Mouse (Mus musculus) midbrain, embryonic 14.5 days (tissue): ENCODE measurements around the gene Ttc23. TPM values are rescaled to one million over a fixed set of nuclear protein-coding genes. Genes with fewer than 3 reads are reported as not detected.
A peak's percentile ranks its signal among the peaks of the same experiment; 100 is the strongest.

Experiments
- ATAC-seq: fragments of 200-750 bp; cut with Nextera tagmentation; 2 replicates; pipeline ENCODE4 v1.8.0; 2017; ENCODE audit warnings: moderate number of reproducible peaks, moderate library complexity; ENCODE audit not compliant: low FRiP score, low TSS enrichment
- DNase-seq: peaks from one replicate; pipeline ENCODE4 v3.0.0-alpha.2; 2015
- H3K27ac ChIP-seq: fragments of 300-500 bp; sonication (generic); replicated peaks from 2 replicates; pipeline ENCODE4 v1.5.1; 2014; ENCODE audit warnings: mild to moderate bottlenecking, low read depth, low read length, moderate library complexity
- H3K27me3 ChIP-seq: fragments of 300-500 bp; sonication (generic); 2 replicates; pipeline ENCODE4 v1.6.1; 2014; ENCODE audit warnings: low read length, control low read depth, mixed read lengths; ENCODE audit not compliant: control insufficient read depth, insufficient read depth
- H3K36me3 ChIP-seq: fragments of 300-500 bp; sonication (generic); 2 replicates; pipeline ENCODE4 v1.6.1; 2014; ENCODE audit warnings: low read length, control low read depth; ENCODE audit not compliant: control insufficient read depth, insufficient read depth
- H3K4me1 ChIP-seq: fragments of 300-500 bp; sonication (generic); 2 replicates; pipeline ENCODE4 v1.6.1; 2014; ENCODE audit warnings: mild to moderate bottlenecking, antibody characterized with exemption, low read length, control low read depth; ENCODE audit not compliant: control insufficient read depth, insufficient read depth
- H3K4me2 ChIP-seq: fragments of 300-500 bp; sonication (generic); 2 replicates; pipeline ENCODE4 v1.6.1; 2014; ENCODE audit warnings: mild to moderate bottlenecking, low read length, moderate library complexity
- H3K4me3 ChIP-seq: fragments of 300-500 bp; sonication (generic); replicated peaks from 2 replicates; pipeline ENCODE4 v1.5.1; 2014; ENCODE audit warnings: low read depth, low read length
- H3K9ac ChIP-seq: fragments of 300-500 bp; sonication (generic); replicated peaks from 2 replicates; pipeline ENCODE4 v1.6.1; 2014; ENCODE audit warnings: mild to moderate bottlenecking, low read length, moderate library complexity
- H3K9me3 ChIP-seq: fragments of 300-500 bp; sonication (generic); 2 replicates; pipeline ENCODE4 v1.6.1; 2016; ENCODE audit warnings: low read length, control low read depth, mixed read lengths; ENCODE audit not compliant: control insufficient read depth
- WGBS: fragments of 180-500 bp; shearing (Covaris S2); extraction: QIAGEN DNeasy Blood & Tissue Kit; methylation state at CpG from one replicate; pipeline ENCODE4 v1.1.7; 2014; 5-methylcytosine and 5-hydroxymethylcytosine counted together
- polyA plus RNA-seq: library from polyadenylated mRNA; unstranded; fragments of >200 nt; fragmentation: Nextera tagmentation; extraction: Ambion mirVana; gene quantifications from 2 replicates; pipeline ENCODE4 v1.2.1, GENCODE M21; 2014

Gene Ttc23
- polyA plus RNA-seq, 1 experiment from 2014 or later, result 12.8 TPM

DNA sequence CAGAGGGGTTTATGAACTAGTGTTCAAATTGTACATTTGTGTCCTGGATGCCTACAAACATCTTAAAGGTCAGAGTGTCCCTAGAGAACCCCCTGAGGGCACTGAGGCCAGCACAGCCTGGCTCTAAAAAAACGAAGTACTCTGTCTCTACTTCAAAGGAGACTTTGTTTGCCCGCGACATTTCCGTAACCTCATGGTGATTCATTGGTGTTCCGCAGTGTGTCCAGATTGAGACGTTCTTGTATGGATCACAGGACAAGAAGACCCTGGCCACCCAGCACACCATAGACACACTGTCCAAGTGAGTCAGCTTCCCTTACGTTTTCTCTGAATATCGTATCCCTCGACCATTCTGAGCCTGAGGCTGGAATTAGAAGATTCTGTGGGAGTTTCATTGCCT lies 77.8 kb downstream of the Ttc23 start:
- no peaks in the 10 kb centered on the region for H3K27me3 ChIP-seq
- no peak overlapping the region for H3K27ac ChIP-seq
- no peak overlapping the region for H3K9ac ChIP-seq
- no peak overlapping the region for H3K4me2 ChIP-seq
- WGBS, result 62% methylated on average over 9 of the region's 9 CpGs
- no peaks in the 10 kb centered on the region for H3K36me3 ChIP-seq
- H3K4me3 ChIP-seq, result no peak overlapping the region
- no peak for DNase-seq
- no peaks in the 10 kb centered on the region for H3K9me3 ChIP-seq
- ATAC-seq, result no peak
- H3K4me1 ChIP-seq, result no peaks in the 10 kb centered on the region

DNA sequence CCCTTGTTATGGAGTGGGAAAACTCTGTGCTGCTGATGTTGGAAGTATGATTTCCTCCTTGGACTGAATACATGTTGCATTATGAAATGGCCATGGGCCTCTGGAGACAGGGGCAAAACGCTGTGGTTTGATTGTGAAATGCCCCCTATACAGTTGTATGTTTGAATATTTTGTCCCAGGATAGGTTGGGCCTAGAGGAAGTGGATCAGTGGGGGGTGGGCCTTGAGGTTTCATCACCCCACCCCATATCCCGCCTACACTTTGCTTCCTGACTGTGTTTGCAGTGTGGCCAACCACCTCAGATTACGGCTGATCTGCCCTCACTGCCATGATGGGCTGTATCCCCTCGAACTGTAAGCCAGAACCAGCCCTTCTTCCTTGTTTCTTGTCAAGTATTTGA lies 81.0 kb downstream of the Ttc23 start:
- Histone ChIP-seq H3K27me3 (no peaks in the 10 kb centered on the region), H3K9me3 (no peaks in the 10 kb centered on the region), H3K9ac (no peak overlapping the region), H3K36me3 (no peaks in the 10 kb centered on the region), H3K4me1 (no peaks in the 10 kb centered on the region), H3K4me2 (no peak overlapping the region), H3K4me3 (no peak overlapping the region), H3K27ac (no peak overlapping the region)
- DNase-seq, result no peak
- no peak for ATAC-seq
- WGBS, result 94% methylated on average over 4 of the region's 4 CpGs

DNA sequence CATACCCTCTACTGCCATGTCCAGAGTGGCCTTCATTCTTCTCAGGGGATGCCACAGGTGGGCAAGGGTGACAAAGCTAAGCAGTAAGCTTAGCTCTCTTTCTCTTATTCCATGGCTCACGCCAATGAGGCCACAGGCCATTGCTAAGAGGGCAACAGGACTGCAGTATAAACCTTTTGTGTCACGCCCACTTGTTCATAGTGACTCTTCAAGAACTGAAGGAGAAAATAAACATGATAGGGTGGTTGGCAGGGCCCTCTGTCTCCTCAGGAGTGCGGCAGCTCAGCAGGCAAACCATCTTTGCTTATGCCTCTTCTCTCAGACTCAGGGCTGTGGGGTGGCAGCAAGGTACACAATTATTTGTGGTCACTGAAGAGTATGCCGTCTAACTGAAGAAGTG lies 81.6 kb downstream of the Ttc23 start:
- Histone ChIP-seq H3K36me3 (no peaks in the 10 kb centered on the region), H3K4me1 (no peaks in the 10 kb centered on the region), H3K9ac (no peak overlapping the region), H3K27ac (no peak overlapping the region), H3K4me3 (no peak overlapping the region), H3K9me3 (no peaks in the 10 kb centered on the region), H3K4me2 (no peak overlapping the region), H3K27me3 (no peaks in the 10 kb centered on the region)
- ATAC-seq (no peak), DNase-seq (no peak)
- over 99% methylated on average over 4 of the region's 4 CpGs for WGBS

DNA sequence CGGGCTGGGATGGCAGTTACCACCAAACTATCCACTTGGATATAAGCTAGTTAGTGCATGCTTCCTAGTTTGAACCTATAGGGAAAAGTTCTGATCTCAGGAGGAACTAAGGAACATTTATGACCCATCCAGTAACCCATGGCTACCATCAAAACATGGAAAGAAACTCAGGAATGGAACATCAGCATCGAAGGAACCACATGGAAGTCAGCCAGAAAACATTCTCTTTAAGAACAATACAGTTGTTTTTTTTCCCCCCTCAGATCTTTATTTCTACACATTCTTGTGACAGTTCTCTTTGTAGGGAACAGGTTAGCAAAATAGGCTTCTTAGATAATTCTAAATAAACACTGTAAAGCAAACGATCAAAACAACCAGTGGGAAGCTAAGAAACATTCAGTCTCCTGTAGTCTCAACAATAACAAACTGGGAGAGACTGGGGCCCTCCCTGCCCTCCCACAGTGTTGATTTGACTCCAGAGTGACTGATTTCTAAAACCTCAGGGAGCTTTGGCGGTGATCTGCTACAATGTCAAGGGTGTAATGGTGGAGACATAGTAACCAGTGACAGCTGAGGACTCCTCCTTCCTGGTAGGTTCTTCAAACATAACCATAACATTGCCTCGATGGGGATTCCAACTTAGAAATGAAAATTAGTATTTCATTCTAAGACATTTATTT lies 83.4 kb downstream of the Ttc23 start:
- 78% methylated on average over 5 of the region's 5 CpGs for WGBS
- Histone ChIP-seq H3K27ac (no peak overlapping the region), H3K4me1 (no peaks in the 10 kb centered on the region), H3K27me3 (no peaks in the 10 kb centered on the region), H3K9ac (no peak overlapping the region), H3K4me2 (no peak overlapping the region), H3K9me3 (no peaks in the 10 kb centered on the region), H3K4me3 (no peak overlapping the region), H3K36me3 (no peaks in the 10 kb centered on the region)
- no peak for ATAC-seq
- peak; percentile 37 for DNase-seq

DNA sequence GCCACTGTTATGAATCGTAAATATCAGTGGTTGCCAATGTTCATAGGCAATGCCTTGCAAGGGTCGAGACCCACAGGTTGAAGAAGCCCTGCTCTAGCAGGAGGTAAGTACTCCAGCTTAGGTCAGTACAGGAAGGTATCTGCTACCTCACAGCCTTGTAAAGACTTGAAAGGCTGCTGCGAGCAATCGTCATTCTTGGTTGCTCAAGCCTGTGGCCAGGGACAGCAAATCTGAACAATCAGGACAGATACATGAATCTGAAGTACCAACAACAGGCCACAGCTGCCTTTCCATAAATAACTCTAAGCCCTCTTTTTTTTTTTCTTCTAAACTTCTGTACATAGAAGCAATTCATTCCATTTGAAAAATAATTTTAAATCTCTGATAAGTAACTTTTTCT lies 85.1 kb downstream of the Ttc23 start:
- H3K4me1 ChIP-seq, result no peaks in the 10 kb centered on the region
- H3K36me3 ChIP-seq, result no peaks in the 10 kb centered on the region
- WGBS, result 67% methylated on average over 4 of the region's 4 CpGs
- no peak overlapping the region for H3K4me2 ChIP-seq
- H3K27ac ChIP-seq, result no peak overlapping the region
- ATAC-seq (no peak), DNase-seq (no peak)
- no peaks in the 10 kb centered on the region for H3K9me3 ChIP-seq
- no peaks in the 10 kb centered on the region for H3K27me3 ChIP-seq
- H3K9ac ChIP-seq, result no peak overlapping the region
- H3K4me3 ChIP-seq, result no peak overlapping the region

DNA sequence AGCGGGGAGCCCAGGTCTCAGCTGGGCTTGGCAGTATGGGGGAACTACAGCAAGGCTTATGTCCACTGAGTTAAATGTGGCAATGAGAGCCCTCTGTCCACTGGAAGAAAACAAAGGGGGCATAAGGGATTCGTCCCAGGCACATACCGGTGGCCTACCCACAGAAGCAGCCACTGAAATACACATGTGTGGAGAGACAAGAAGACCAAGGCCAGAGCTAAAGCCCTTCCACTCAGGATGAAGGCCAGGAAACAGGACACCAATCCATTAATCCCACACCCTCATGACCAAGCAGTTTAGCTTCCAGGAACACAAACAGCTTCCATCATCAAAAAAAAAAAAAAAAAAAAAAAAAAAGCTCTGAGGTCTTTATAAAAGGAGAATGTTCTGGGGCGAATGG lies 93.2 kb downstream of the Ttc23 start:
- Histone ChIP-seq H3K36me3 (no peaks in the 10 kb centered on the region), H3K27me3 (no peaks in the 10 kb centered on the region), H3K4me2 (no peak overlapping the region), H3K4me1 (no peaks in the 10 kb centered on the region), H3K9me3 (no peaks in the 10 kb centered on the region), H3K4me3 (no peak overlapping the region), H3K9ac (no peak overlapping the region), H3K27ac (no peak overlapping the region)
- ATAC-seq (no peak), DNase-seq (no peak)
- 88% methylated on average over 4 of the region's 4 CpGs for WGBS

DNA sequence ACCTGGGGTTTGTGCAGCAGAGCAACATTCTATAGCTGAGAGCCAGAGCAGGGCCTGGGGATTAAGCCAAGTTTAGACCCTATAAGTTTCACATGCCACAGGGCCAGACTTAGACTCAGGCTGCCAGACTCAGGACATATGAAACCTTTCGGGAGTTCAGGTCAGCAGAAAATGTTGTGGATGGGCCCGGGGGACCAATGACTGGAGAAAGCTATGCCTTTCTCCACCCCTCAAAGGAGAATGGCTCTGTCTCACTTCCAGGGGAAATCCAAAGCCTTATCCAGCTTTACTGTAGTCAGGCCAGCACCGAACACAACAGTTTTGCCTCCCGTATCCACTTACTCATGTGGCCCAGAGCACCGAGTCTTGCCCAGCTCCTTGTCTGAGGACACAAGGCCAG lies 93.6 kb downstream of the Ttc23 start:
- H3K9ac ChIP-seq, result no peak overlapping the region
- WGBS, result 93% methylated on average over 5 of the region's 5 CpGs
- no peak overlapping the region for H3K4me3 ChIP-seq
- H3K27me3 ChIP-seq, result no peaks in the 10 kb centered on the region
- no peaks in the 10 kb centered on the region for H3K4me1 ChIP-seq
- no peaks in the 10 kb centered on the region for H3K9me3 ChIP-seq
- DNase-seq (no peak), ATAC-seq (no peak)
- H3K36me3 ChIP-seq, result no peaks in the 10 kb centered on the region
- H3K27ac ChIP-seq, result no peak overlapping the region
- H3K4me2 ChIP-seq, result no peak overlapping the region

DNA sequence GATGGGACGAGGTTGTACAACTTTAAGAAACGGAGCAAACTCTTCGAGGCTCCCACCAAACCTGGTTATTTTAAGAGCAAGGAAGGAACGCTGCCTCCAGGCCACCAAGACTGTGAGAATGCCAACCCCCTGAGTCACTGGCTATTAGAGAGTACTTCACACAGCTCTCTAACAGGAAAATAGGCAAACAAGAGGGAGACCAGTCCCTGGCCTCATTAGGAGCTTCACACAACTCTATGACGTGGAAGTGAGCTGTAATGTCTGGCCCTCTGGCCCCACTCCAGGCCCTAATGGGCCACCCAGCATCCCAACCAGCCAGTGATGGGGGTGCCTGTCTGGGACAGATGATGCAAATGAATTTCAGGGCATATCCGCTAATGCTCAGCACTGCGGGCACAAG lies 94.5 kb downstream of the Ttc23 start:
- H3K27me3 ChIP-seq, result no peaks in the 10 kb centered on the region
- no peaks in the 10 kb centered on the region for H3K36me3 ChIP-seq
- H3K9me3 ChIP-seq, result no peaks in the 10 kb centered on the region
- no peak for DNase-seq
- H3K4me3 ChIP-seq, result no peak overlapping the region
- no peak overlapping the region for H3K9ac ChIP-seq
- no peak overlapping the region for H3K4me2 ChIP-seq
- no peak overlapping the region for H3K27ac ChIP-seq
- no peak for ATAC-seq
- 89% methylated on average over 7 of the region's 7 CpGs for WGBS
- H3K4me1 ChIP-seq, result no peaks in the 10 kb centered on the region

DNA sequence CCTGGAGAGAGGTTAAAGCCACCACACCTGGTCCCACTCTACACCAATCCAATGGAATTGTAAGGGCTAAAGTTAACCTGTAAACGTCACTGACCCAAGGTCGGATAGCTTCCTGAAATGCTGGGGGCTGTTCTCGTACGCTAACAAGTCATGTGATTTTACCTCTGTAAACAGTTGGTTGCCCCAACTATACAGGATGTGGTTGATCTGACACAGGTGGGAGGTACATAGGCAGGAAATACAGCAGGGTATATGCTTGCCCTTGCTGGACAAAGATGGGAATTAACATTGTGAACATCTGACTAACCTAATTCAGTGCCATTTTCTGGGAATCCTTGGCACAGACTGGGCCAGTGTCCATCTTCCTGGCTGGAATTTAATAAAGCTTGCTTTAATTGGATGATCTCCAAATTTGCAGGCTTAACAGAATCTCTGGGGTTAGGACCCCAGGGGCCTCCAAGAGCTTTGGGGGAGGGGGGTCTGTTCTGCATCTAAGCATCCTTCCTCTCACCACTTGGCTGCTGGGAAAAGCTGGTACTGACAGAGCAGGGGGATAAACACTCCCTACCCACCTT lies 100.6 kb downstream of the Ttc23 start:
- Histone ChIP-seq H3K4me2 (no peak overlapping the region), H3K9me3 (no peaks in the 10 kb centered on the region), H3K36me3 (no peaks in the 10 kb centered on the region), H3K27me3 (no peaks in the 10 kb centered on the region), H3K27ac (no peak overlapping the region), H3K4me1 (no peaks in the 10 kb centered on the region), H3K4me3 (no peak overlapping the region), H3K9ac (no peak overlapping the region)
- DNase-seq, result no peak
- no peak for ATAC-seq
- WGBS, result 89% methylated on average over 4 of the region's 4 CpGs
